Mouse (Mus musculus) intestine, embryonic 15.5 days (tissue): ENCODE measurements around the gene Rps12-ps3. TPM values are rescaled to one million over a fixed set of nuclear protein-coding genes. Genes with fewer than 3 reads are reported as not detected.

Source experiments
- ATAC-seq: fragments of 200-750 bp; cut with Nextera tagmentation; 2 replicates; pipeline ENCODE4 v1.8.0; 2017; ENCODE audit warnings: moderate TSS enrichment, moderate library complexity
- H3K27ac ChIP-seq: fragments of 300-500 bp; sonication (generic); 2 replicates; pipeline ENCODE4 v1.5.1; 2015; ENCODE audit warnings: mild to moderate bottlenecking, inconsistent platforms
- H3K27me3 ChIP-seq: fragments of 300-500 bp; sonication (generic); replicated peaks from 2 replicates; pipeline ENCODE4 v1.6.1; 2015; ENCODE audit warnings: inconsistent platforms
- H3K36me3 ChIP-seq: fragments of 300-500 bp; sonication (generic); 2 replicates; pipeline ENCODE4 v1.6.1; 2015; ENCODE audit warnings: inconsistent platforms
- H3K4me1 ChIP-seq: fragments of 300-500 bp; sonication (generic); replicated peaks from 2 replicates; pipeline ENCODE4 v1.6.1; 2015; ENCODE audit warnings: inconsistent platforms
- H3K4me2 ChIP-seq: fragments of 300-500 bp; sonication (generic); replicated peaks from 2 replicates; pipeline ENCODE4 v1.6.1; 2015; ENCODE audit warnings: mild to moderate bottlenecking, inconsistent platforms
- H3K4me3 ChIP-seq: fragments of 300-500 bp; sonication (generic); replicated peaks from 2 replicates; pipeline ENCODE4 v1.5.1; 2015; ENCODE audit warnings: inconsistent platforms
- H3K9ac ChIP-seq: fragments of 300-500 bp; sonication (generic); 2 replicates; pipeline ENCODE4 v1.6.1; 2015; ENCODE audit warnings: inconsistent platforms
- H3K9me3 ChIP-seq: fragments of 300-500 bp; sonication (generic); 2 replicates; pipeline ENCODE4 v1.6.1; 2016; ENCODE audit warnings: inconsistent platforms
- WGBS: fragments of 180-500 bp; shearing (Covaris S2); methylation state at CpG from one replicate; pipeline ENCODE4 v1.1.7; 2015; 5-methylcytosine and 5-hydroxymethylcytosine counted together
- polyA plus RNA-seq: library from polyadenylated mRNA; unstranded; fragments of >200 nt; fragmentation: Nextera tagmentation; extraction: Ambion mirVana; gene quantifications from 2 replicates; pipeline ENCODE4 v1.2.1, GENCODE M21; 2015

Rps12-ps3 gene
- polyA plus RNA-seq, 1 experiment from 2014 or later: 28.7 TPM

GRCm38 (mm10) chr19:59339908-59340307 is 17.8 kb downstream of the Rps12-ps3 start:
- H3K4me2 ChIP-seq: no peak overlapping the region
- no peak overlapping the region for H3K4me3 ChIP-seq
- 0 out of 2 replicates have a peak, but pooled peaks cover 7% of the 10 kb centered on the region for H3K4me1 ChIP-seq
- H3K9ac ChIP-seq: no peak overlapping the region
- WGBS: 79% methylated on average over 3 of the region's 3 CpGs
- H3K27me3 ChIP-seq: no peaks in the 10 kb centered on the region
- H3K9me3 ChIP-seq: no peaks in the 10 kb centered on the region
- no peak for ATAC-seq
- no peak overlapping the region for H3K27ac ChIP-seq
- H3K36me3 ChIP-seq: no peaks in the 10 kb centered on the region

GRCm38 (mm10) chr19:59342964-59343363 is 20.9 kb downstream of the Rps12-ps3 start:
- no peak for ATAC-seq
- 22% methylated on average over 2 of the region's 2 CpGs for WGBS

GRCm38 (mm10) chr19:59344304-59344711 is 22.2 kb downstream of the Rps12-ps3 start:
- peak overlapping the region; percentile 92; the same call in 1 of the 2 replicates for H3K27ac ChIP-seq
- no peaks in the 10 kb centered on the region for H3K27me3 ChIP-seq
- H3K9me3 ChIP-seq: no peaks in the 10 kb centered on the region
- 0 out of 2 replicates have a peak, but pooled peaks cover 7% of the 10 kb centered on the region for H3K4me1 ChIP-seq
- H3K9ac ChIP-seq: peak overlapping the region; percentile 90
- peak overlapping the region; percentile 97 for H3K4me3 ChIP-seq
- H3K4me2 ChIP-seq: peak overlapping the region; percentile 95
- under 1% methylated on average over 14 of the region's 14 CpGs for WGBS
- H3K36me3 ChIP-seq: no peaks in the 10 kb centered on the region
- peak; percentile 14 for ATAC-seq

More at GRCm38 (mm10) chr19:59342964-59343363, 20.9 kb downstream of the Rps12-ps3 start:
- Histone ChIP-seq H3K36me3 (no peaks in the 10 kb centered on the region), H3K9me3 (no peaks in the 10 kb centered on the region), H3K4me3 (peak overlapping the region; percentile 97), H3K4me2 (peak overlapping the region; percentile 95), H3K27me3 (no peaks in the 10 kb centered on the region), H3K9ac (0 out of 2 replicates have a peak overlapping the region, but pooled peaks have one; percentile 5), H3K4me1 (0 out of 2 replicates have a peak, but pooled peaks cover 7% of the 10 kb centered on the region), H3K27ac (no peak overlapping the region)

- H3K4me2 ChIP-seq: peak overlapping the region; percentile 95
- peak overlapping the region; percentile 92 for H3K27ac ChIP-seq
- H3K36me3 ChIP-seq: no peaks in the 10 kb centered on the region
- H3K9me3 ChIP-seq: no peaks in the 10 kb centered on the region
- 0 out of 2 replicates have a peak, but pooled peaks cover 7% of the 10 kb centered on the region for H3K4me1 ChIP-seq
- ATAC-seq: peak; percentile 70
- under 1% methylated on average over 70 of the region's 70 CpGs for WGBS
- no peaks in the 10 kb centered on the region for H3K27me3 ChIP-seq
- H3K9ac ChIP-seq: peak overlapping the region; percentile 90
- peak overlapping the region; percentile 97 for H3K4me3 ChIP-seq
Measured at GRCm38 (mm10) chr19:59345081-59345657, 23.1 kb downstream of the Rps12-ps3 start.

GRCm38 (mm10) chr19:59345658-59346283 is 23.7 kb downstream of the Rps12-ps3 start, which contains the start of gene Pdzd8:
Pdzd8 (minus strand) TSS chr19:59345780.
- no peaks in the 10 kb centered on the region for H3K9me3 ChIP-seq
- peak within 1 kb of the TSS; percentile 92 for H3K27ac ChIP-seq
- H3K36me3 ChIP-seq: no peaks in the 10 kb centered on the region
- peak within 1 kb of the TSS; percentile 95 for H3K4me2 ChIP-seq
- H3K4me1 ChIP-seq: 0 out of 2 replicates have a peak, but pooled peaks cover 7% of the 10 kb centered on the region
- peak within 1 kb of the TSS; percentile 97 for H3K4me3 ChIP-seq
- peak; percentile 98 for ATAC-seq
- under 1% methylated on average over 90 of the region's 91 CpGs for WGBS
- peak within 1 kb of the TSS; percentile 90 for H3K9ac ChIP-seq
- no peaks in the 10 kb centered on the region for H3K27me3 ChIP-seq

- H3K4me1 ChIP-seq: 0 out of 2 replicates have a peak, but pooled peaks cover 7% of the 10 kb centered on the region
- H3K27ac ChIP-seq: peak overlapping the region; percentile 80
Measured at GRCm38 (mm10) chr19:59346325-59346724, 24.2 kb downstream of the Rps12-ps3 start.

GRCm38 (mm10) chr19:59349329-59349960 is 27.4 kb downstream of the Rps12-ps3 start:
- Histone ChIP-seq H3K36me3 (no peaks in the 10 kb centered on the region), H3K4me3 (no peak overlapping the region), H3K27ac (no peak overlapping the region), H3K4me2 (no peak overlapping the region), H3K9me3 (no peaks in the 10 kb centered on the region), H3K9ac (no peak overlapping the region), H3K27me3 (no peaks in the 10 kb centered on the region), H3K4me1 (0 out of 2 replicates have a peak, but pooled peaks cover under 1% of the 10 kb centered on the region)
- 89% methylated on average over 6 of the region's 6 CpGs for WGBS
- no peak for ATAC-seq

More at GRCm38 (mm10) chr19:59346325-59346724, 24.2 kb downstream of the Rps12-ps3 start:
- H3K27me3 ChIP-seq: no peaks in the 10 kb centered on the region
- 3% methylated on average over 11 of the region's 11 CpGs for WGBS
- ATAC-seq: no peak
- peak overlapping the region; percentile 97 for H3K4me3 ChIP-seq
- H3K36me3 ChIP-seq: no peaks in the 10 kb centered on the region
- peak overlapping the region; percentile 90 for H3K9ac ChIP-seq
- no peaks in the 10 kb centered on the region for H3K9me3 ChIP-seq
- peak overlapping the region; percentile 95 for H3K4me2 ChIP-seq

- H3K4me1 ChIP-seq: no peaks in the 10 kb centered on the region
- 84% methylated on average over 7 of the region's 7 CpGs for WGBS
- no peaks in the 10 kb centered on the region for H3K9me3 ChIP-seq
- no peak overlapping the region for H3K4me3 ChIP-seq
- H3K9ac ChIP-seq: no peak overlapping the region
- no peak for ATAC-seq
- no peak overlapping the region for H3K27ac ChIP-seq
- H3K4me2 ChIP-seq: no peak overlapping the region
- no peaks in the 10 kb centered on the region for H3K27me3 ChIP-seq
- H3K36me3 ChIP-seq: no peaks in the 10 kb centered on the region
Measured at GRCm38 (mm10) chr19:59350273-59350903, 28.3 kb downstream of the Rps12-ps3 start.

- Histone ChIP-seq H3K27ac (no peak overlapping the region), H3K27me3 (no peaks in the 10 kb centered on the region), H3K4me2 (no peak overlapping the region), H3K9me3 (no peaks in the 10 kb centered on the region), H3K36me3 (no peaks in the 10 kb centered on the region), H3K4me3 (no peak overlapping the region), H3K9ac (no peak overlapping the region), H3K4me1 (no peaks in the 10 kb centered on the region)
- ATAC-seq: no peak
- WGBS: 36% methylated on average over 15 of the region's 15 CpGs
Measured at GRCm38 (mm10) chr19:59351151-59351889, 29.2 kb downstream of the Rps12-ps3 start.

GRCm38 (mm10) chr19:59352760-59353159 is 30.7 kb downstream of the Rps12-ps3 start:
- ATAC-seq: no peak
- Histone ChIP-seq H3K27ac (no peak overlapping the region), H3K4me3 (no peak overlapping the region), H3K9ac (no peak overlapping the region), H3K4me2 (no peak overlapping the region), H3K4me1 (no peaks in the 10 kb centered on the region), H3K27me3 (no peaks in the 10 kb centered on the region), H3K9me3 (no peaks in the 10 kb centered on the region), H3K36me3 (no peaks in the 10 kb centered on the region)
- WGBS: 52% methylated on average over 3 of the region's 3 CpGs

GRCm38 (mm10) chr19:59354906-59355305 is 32.8 kb downstream of the Rps12-ps3 start:
- Histone ChIP-seq H3K4me1 (no peaks in the 10 kb centered on the region), H3K4me3 (no peak overlapping the region), H3K36me3 (no peaks in the 10 kb centered on the region), H3K9me3 (no peaks in the 10 kb centered on the region), H3K4me2 (no peak overlapping the region), H3K9ac (no peak overlapping the region), H3K27ac (no peak overlapping the region), H3K27me3 (no peaks in the 10 kb centered on the region)
- no peak for ATAC-seq
- 33% methylated on average over 2 of the region's 2 CpGs for WGBS
